Mouse (Mus musculus) spleen, adult 2 months (tissue): Measurements from ENCODE around the gene Adamts10.

ENCODE experiments used
- CTCF ChIP-seq: fragments of 200-500 bp; IDR thresholded peaks from 2 replicates; pipeline ENCODE4 v1.5.1; 2011; ENCODE audit warnings: mild to moderate bottlenecking, inconsistent platforms; ENCODE audit not compliant: insufficient read depth, insufficient read length, insufficient replicate concordance; ENCODE audit errors: extremely low read depth
- POLR2A ChIP-seq: fragments of 200-500 bp; IDR thresholded peaks from 2 replicates; pipeline ENCODE4 v1.6.1; 2011; ENCODE audit warnings: low read depth, low read length, inconsistent platforms

DNA sequence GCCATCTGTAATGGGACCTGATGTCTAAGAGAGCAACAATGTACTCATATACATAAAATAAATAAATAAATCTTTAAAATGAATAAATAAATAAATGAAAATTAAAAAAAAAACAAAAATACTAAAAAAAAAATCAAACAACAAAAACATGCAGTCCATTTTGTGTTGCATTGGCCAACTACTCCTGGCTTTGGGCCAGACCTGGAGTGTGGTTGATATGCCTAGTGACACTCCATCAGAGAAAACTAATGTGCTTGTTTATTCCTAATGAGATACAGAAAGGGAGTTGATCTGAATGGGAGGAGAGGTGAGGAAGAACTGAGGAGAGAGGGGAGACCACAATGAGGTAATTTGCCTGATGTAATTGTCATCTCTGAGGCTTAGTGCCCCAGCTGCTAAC, 29.4 kb upstream of the Adamts10 start:
- TF ChIP-seq CTCF (no peak), POLR2A (no peak)
